Mouse (Mus musculus): Measurements from ENCODE around the gene Fhl5.
"Not testable (repeated sequence)": the region's sequence is repeated elsewhere in the genome, so short reads cannot be mapped to it uniquely, and the experiment has no call there.

Fhl5 gene

GRCm38 (mm10) chr4:25242776-25243175 is at the start of gene Fhl5:
TSS of gene Fhl5 (minus strand) at chr4:25242876.
- DNase-seq = no peak

GRCm38 (mm10) chr4:25285002-25285401 is 42.3 kb upstream of the Fhl5 start:
- not testable (repeated sequence) for DNase-seq

- peak; percentile 96 for DNase-seq
Measured at GRCm38 (mm10) chr4:25281671-25282038, 39.0 kb upstream of the Fhl5 start, which contains the start of gene Ufl1. TSS of gene Ufl1 (minus strand) at chr4:25281821.

GRCm38 (mm10) chr4:25280938-25281670 is 38.4 kb upstream of the Fhl5 start:
- no peak for DNase-seq

GRCm38 (mm10) chr4:25272861-25273627 is 30.4 kb upstream of the Fhl5 start:
- DNase-seq = no peak

- no peak for DNase-seq
Measured at GRCm38 (mm10) chr4:25271926-25272325, 29.2 kb upstream of the Fhl5 start.

GRCm38 (mm10) chr4:25267144-25267543 is 24.5 kb upstream of the Fhl5 start:
- DNase-seq = no peak

GRCm38 (mm10) chr4:25257822-25258398 is 15.2 kb upstream of the Fhl5 start:
- no peak for DNase-seq

- DNase-seq = not testable (repeated sequence)
Measured at GRCm38 (mm10) chr4:25235663-25236062, 7.0 kb downstream of the Fhl5 start.

GRCm38 (mm10) chr4:25233767-25234166 is 8.9 kb downstream of the Fhl5 start:
- not testable (repeated sequence) for DNase-seq

GRCm38 (mm10) chr4:25232546-25232945 is 10.1 kb downstream of the Fhl5 start:
- DNase-seq = no peak

GRCm38 (mm10) chr4:25227527-25227926 is 15.1 kb downstream of the Fhl5 start:
- DNase-seq = no peak

- no peak for DNase-seq
Measured at GRCm38 (mm10) chr4:25221927-25222326, 20.7 kb downstream of the Fhl5 start.

- peak; percentile 5 for DNase-seq
Measured at GRCm38 (mm10) chr4:25213451-25213850, 29.2 kb downstream of the Fhl5 start.

GRCm38 (mm10) chr4:25206166-25206565 is 36.5 kb downstream of the Fhl5 start:
- no peak for DNase-seq

- no peak for DNase-seq
Measured at GRCm38 (mm10) chr4:25197310-25197709, 45.4 kb downstream of the Fhl5 start.

- peak; percentile 5 for DNase-seq
Measured at GRCm38 (mm10) chr4:25179617-25180208, 63.0 kb downstream of the Fhl5 start.

Data from cerebellum, adult 9-10 months (tissue).